Mouse (Mus musculus) retina, postnatal 7 days (tissue): ENCODE measurements at regions not wholly inside any gene's neighbourhood (a gene's known extent, or its start where the extent isn't known, plus 50 kb on each side); places are given as distances from the start of the nearest gene placed in this dataset.
"Not testable (repeated sequence)": the region's sequence is repeated elsewhere in the genome, so short reads cannot be mapped to it uniquely, and the experiment has no call there.

Experiments
- DNase-seq: peaks from one replicate; pipeline ENCODE4 v3.0.0-alpha.2; 2012; ENCODE audit warnings: low read depth, low spot score

DNA sequence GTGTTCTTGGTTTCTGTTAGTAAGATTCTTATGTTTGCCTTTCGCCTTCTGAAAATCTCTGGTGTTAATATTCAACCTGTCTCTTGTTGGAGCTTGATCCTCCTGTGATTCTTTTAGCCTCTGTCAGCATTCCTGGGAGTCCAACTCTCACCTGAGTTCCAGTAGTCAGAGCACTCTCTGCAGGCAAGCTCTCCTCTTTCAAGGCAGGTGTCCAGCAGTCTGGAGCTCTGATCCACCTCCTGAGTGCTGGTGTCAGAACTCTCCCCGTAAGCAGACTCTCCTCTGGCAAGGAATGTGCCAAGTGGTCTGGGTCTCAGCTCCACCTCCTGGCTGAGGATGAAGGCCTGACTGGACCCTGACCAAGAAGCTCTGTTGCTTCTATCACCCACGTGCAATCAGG is 521.0 kb upstream of the Pou3f2 start:
- DNase-seq: not testable (repeated sequence)

DNA sequence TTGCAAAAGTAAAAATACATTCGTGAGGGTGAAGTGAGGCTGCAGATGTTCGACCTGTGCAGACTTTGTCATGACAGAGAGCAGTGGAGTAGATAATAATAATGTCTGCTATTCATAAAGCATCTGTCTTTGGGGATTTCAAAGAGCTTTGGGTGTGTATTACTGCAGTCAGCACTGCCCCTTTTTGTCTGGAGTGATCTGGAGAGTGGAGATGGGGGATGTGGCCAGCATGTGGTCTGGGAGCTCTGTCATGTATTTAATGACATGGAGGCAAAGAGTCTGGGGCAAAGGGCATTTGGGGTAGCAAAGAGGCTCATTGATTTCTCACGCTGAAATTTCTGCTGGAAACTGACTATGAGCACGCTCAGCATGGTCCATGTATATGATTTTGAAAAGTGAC is 510.8 kb upstream of the Pou3f2 start:
- DNase-seq: no peak

- DNase-seq: no peak
Observed at GRCm38 (mm10) chr4:22997198-22997985, 509.2 kb upstream of the Pou3f2 start.

DNA sequence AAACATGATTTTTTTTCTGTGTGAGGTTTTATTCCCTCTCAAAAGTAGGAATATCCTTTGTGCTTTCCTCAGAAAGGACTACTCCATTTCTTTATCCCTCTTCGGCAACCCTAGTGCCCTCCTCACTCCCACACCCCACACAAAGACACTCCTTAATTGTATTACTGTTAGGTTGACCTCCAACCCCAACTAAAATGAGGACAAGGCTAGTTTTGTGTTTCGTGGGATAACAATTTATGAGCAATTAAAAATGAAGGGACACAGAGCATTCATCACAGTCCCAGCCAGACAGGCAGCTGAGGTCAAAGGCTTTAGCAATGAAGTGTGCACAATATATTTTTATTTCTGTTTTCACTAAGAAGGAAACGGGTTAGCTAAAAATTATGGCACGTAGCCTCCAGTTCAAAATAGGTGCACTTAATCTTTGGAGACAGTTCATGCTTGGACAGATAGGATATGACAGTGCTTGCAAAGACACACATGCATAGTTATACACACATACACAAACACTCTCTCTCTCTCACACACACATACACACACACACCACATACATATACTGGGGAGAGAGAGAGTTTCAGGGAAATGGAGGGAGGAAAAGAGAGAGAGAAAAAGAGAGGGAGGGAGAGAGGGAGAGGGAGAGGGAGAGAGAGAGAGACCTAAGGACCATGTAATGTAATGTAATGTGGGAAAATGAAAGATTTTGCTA is 498.8 kb upstream of the Pou3f2 start:
- no peak for DNase-seq

- no peak for DNase-seq
Observed at GRCm38 (mm10) chr4:22973585-22974116, 485.5 kb upstream of the Pou3f2 start.

DNA sequence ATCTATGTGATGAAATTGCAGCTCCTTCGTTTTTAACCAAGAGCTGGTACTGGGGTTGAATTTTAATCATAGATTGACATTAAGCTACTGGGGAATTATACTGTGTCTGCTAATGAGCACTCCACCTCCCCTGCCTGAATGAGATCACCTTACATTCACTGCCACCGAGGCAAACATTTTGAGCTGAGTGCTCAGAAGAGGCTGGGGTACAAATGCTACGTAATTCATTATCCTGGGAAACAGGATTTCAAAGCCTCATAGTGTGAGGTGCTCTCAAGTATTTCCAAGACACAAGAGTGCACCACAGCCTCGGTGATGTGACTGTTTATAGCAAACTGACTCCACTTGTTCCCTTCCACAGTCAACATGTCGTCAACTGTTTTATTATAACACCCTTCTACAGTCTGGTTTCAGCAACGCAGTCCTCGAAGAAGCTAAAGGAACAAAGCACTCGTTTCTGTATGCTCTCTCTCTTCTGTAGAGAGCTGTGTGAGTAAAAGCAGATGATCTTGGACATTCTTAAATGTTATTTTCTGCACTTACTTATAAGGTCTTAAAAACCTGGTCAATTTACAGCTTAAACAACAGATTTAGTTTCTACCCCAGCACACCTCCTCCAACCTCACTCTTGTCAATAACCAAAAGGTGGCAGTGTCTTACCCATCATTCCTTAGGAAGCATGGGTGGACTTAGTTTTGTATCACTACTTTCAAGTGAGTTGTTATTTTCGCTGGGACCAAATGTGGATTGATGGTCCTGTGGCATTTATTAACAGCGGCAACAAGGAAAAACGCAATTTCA is 484.8 kb upstream of the Pou3f2 start:
- DNase-seq: no peak

GRCm38 (mm10) chr4:22971127-22971526 is 483.0 kb upstream of the Pou3f2 start:
- no peak for DNase-seq

DNA sequence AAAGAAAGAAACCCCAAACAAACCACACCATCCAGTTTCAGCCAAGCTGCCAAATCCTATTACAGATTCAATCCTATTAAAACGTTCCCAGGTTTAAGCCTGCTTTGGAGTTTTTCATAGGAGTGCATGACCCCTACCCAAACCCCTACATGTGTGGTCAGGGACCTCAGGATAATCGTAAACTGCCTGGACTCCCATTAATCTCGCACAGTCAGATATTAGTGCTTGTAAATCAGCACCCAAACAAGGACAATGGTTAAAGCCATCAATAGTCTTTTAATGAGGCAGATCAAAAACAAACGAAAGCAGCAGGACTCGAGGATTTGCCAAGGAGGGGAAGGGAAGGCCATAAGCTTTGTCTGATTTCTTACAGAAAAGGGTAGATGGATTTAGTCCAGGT is 482.3 kb upstream of the Pou3f2 start:
- peak; percentile 35 for DNase-seq

DNA sequence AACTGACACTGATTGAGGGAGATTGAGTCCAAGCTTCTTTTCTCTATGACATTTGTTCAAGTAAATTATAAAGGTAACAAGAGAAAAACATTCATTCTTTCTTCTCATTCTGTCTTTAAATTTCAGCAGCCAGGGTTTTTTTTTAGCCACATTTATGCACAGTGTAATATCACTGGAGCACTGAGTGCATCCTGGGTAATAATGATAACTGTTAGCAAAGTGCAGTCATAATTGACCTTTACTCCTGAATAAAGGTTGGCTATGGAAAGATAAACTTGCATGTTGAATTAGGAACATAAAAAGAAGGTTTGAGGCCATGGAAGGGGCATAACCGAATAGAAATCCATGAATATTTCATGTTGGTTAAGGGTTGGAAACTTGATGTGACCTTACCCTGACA is 461.3 kb upstream of the Pou3f2 start:
- no peak for DNase-seq

GRCm38 (mm10) chr4:22948880-22949279 is 460.7 kb upstream of the Pou3f2 start:
- DNase-seq: no peak

DNA sequence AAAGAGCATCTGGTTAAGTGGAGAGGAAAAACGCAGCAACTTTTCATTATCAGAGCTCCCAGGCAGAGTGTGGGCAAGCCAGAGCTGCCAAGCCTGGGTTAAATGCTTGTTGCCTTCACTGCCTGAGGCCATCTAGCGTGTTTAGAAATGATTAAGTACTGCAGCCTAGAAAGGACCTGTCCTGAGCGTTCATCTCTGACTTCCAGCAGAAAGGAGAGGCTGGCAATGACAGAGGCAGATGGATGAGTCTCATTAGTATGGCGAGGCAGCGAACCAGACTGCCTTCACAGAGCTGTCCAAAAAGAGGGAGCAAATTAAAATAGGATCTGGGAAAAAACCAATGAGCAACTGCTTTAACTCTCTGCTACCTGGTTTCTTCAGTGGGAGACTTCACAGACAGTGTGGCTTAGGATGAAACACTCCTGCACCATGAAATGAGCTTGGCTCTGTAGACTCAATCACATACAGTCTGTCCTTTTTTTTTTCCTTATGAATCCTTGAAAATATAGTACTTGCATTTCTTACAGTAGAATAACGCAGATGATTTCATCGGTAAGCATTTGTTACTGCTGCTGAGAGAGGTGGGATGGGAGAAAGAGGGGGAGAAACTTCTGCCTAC is 458.7 kb upstream of the Pou3f2 start:
- DNase-seq: no peak

GRCm38 (mm10) chr4:22938302-22938701 is 450.1 kb upstream of the Pou3f2 start:
- DNase-seq: no peak

DNA sequence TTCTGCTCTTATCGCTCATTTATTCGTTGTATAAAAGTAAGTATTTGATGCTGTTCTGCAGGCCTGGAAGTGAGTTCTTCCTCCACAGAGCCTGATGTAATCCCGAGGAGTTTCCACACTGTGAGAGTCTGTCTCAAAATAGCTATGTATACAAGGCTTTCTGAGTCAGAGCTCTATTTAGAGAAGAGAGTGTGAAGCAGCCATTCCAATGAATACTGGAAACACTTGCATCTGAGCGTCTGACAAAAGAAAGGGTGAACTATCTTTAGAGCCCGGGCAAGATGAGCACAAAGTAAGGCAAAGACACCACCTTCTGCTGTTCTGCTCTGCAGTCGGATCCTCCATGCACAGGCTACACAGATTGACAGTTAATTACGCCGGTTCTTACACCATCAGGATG is 436.0 kb upstream of the Pou3f2 start:
- no peak for DNase-seq

GRCm38 (mm10) chr4:22914886-22915285 is 426.7 kb upstream of the Pou3f2 start:
- no peak for DNase-seq

GRCm38 (mm10) chr4:22892694-22893046 is 404.5 kb upstream of the Pou3f2 start:
- DNase-seq: no peak

GRCm38 (mm10) chr4:22891974-22892693 is 404.0 kb upstream of the Pou3f2 start:
- no peak for DNase-seq

DNA sequence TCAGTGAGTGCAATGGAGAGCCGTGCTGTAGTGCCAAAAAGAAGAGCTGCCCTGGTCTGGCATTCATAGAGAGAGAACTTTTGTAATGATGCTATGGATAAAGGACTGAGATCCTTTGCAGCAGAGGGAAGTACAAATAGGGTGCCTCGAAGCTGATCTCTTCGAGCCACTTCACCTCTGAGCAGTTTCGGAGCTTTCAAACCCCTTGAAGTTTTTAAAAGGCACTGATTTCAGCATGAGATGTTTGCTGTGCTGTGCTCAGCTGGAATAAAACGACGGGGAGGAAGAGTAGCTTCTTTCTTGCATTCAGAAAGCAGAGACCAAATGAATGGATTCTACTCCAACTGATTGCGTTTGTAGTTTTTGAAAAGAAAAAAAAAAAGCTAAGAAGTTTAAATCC is 392.5 kb upstream of the Pou3f2 start:
- DNase-seq: no peak

DNA sequence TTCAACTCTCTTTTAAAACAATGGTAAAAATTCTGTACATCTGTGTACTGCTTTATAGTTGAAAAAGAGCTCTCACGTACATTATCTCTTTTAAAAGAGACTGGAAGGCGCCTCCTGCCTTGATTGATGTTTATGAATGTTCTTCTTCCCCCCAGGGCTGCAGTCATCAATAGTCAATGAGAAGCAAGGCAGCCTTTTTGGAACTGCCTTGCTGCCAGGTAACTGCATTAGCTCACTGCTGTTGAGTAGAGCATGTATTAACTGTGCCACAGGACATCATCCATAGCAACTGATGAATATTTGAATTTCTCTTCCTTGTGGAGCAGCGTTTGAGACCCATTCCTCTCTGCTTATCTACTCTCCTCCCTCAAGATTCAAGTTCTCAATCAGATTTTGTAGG is 387.2 kb upstream of the Pou3f2 start:
- DNase-seq: no peak

- no peak for DNase-seq
Observed at GRCm38 (mm10) chr4:22836124-22836445, 347.9 kb upstream of the Pou3f2 start.

GRCm38 (mm10) chr4:22835381-22836123 is 347.4 kb upstream of the Pou3f2 start:
- DNase-seq: no peak
